Mouse (Mus musculus) urinary bladder, postnatal 25 days (tissue): ENCODE results near the gene Cct5.

Source experiments
- DNase-seq: peaks from one replicate; pipeline ENCODE4 v3.0.0; 2022; ENCODE audit warnings: low spot score

The Cct5 gene

GRCm38 (mm10) chr15:31563577-31564546 is 37.7 kb downstream of the Cct5 start:
- no peak for DNase-seq

- no peak for DNase-seq
These were observed 38.8 kb downstream of the Cct5 start for GRCm38 (mm10) chr15:31562847-31563246.

GRCm38 (mm10) chr15:31561976-31562375 is 39.6 kb downstream of the Cct5 start:
- DNase-seq: no peak

DNA sequence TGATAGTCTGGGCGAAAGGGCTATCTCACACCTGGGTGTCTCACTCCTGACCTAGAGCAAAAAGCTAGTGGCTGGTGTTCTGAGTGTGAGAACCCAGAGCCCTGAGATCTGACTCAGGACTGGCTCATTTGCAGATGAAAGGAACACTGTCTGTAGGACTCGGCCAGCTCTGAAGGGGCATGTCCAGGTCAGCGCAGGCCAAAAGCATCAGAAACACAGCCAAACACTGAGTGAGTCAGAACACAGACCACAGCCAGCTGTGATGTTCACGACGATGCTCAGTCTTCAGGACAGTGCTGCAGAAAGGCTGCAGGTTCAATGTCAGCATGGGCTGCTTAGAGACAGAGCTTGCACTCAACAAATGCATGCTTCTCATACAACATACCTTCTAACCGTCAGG is 40.2 kb downstream of the Cct5 start:
- DNase-seq: no peak

- DNase-seq: no peak
These were observed 46.7 kb downstream of the Cct5 start for GRCm38 (mm10) chr15:31554855-31555254.

GRCm38 (mm10) chr15:31550381-31550780 is 51.2 kb downstream of the Cct5 start:
- no peak for DNase-seq

DNA sequence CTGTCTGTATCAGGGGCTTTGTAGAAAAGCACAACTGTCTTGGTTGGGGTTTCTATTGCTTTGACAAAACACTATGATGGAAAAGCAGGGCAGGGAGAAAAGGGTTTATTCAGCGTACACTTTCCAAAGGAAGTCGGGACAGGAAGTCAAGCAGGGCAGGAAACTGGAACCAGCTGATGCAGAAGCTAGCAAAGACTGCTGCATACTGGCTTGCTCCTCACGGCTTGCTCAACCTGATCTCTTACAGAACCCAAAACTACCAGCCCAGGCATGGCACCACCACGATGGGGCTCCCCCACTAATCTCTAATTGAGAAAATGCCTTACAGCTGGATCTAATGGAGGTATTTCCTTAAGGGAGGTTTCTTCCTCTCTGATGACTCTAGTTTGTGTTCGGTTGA is 54.2 kb downstream of the Cct5 start:
- no peak for DNase-seq

DNA sequence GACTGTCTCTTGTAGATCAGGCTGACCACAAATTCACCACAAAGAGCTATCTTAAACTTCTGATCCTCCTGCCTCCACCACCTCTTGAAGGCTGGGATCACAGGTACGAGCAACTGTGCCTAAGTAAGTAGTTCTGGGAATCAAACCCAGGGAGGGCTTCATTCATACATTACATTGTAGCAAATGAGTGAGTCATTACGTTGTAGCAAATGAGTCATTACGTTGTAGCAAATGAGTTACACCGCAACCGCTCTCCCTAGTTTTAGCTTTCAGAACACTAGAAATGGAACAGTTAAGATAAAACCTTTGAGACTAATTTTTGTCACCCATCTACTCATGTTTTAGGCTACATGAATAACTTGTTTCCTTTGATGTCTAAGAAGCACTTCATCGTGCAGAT is 55.3 kb downstream of the Cct5 start:
- DNase-seq: no peak

DNA sequence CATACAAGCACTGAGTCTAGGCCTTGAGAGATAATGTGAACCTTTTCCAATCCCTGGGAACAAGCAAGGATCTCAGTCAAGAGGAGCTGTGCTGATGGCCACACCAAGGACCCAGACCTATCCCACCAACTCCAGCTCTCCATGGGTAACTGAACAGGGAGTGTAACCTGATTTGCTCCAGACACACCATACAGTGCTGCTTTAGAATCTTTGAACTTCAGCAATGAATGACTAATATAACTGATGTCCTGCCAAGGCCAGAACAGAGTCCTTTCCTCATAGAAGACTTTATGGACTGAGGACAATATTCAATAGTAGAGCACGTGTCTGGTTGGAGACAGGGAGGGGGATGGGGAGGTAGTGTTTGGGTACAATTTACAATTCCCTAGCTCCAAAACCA is 56.5 kb downstream of the Cct5 start:
- DNase-seq: no peak

- no peak for DNase-seq
These were observed 58.4 kb downstream of the Cct5 start for GRCm38 (mm10) chr15:31543246-31543645.

- DNase-seq: no peak
These were observed 59.3 kb downstream of the Cct5 start for GRCm38 (mm10) chr15:31542013-31542958.
